23 mouse cellular contexts compared by ENCODE assay signal in the genomic region with DNA sequence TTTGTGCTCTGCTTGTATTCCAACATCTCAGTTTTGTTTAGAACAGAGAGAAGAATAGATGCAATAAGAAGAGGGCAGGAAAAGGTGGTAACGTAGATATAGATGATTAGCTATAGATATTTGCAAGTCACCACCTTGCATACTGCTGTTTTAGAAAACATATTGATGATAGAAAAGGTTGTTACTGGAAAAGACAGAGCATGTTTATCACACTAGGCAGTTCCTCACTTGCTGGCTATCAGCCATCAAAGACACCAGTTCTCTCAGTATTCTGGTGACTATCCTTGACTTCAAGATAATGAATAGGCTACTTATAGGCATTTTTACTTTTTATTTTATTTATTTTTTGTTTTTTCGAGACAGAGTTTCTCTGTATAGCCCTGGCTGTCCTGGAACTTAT.
A peak's percentile ranks its signal among the peaks of the same experiment; 100 is the strongest.
DNase-seq lines count a peak whose midpoint lies in the region; ATAC-seq and TF ChIP-seq lines count a peak whose summit lies in the region.
"Had no signal": no experiment of that assay in that cellular context is flagged by ENCODE, and none has a peak within 500 bp of the region (broad histone marks: within the 10 kb centered on the region; RNA-seq: fewer than 3 reads in every experiment).

No protein-coding gene starts in this region.

- no peak overlapping the region for H3K9ac ChIP-seq in liver, embryonic 13.5 days
- H3K9ac ChIP-seq in liver, postnatal 0 days (replicated peaks), result no peak overlapping the region
- no peak overlapping the region for H3K9ac ChIP-seq in hindbrain, embryonic 13.5 days
- H3K9ac ChIP-seq: embryonic facial prominence, embryonic 13.5 days; heart, embryonic 15.5 days; hindbrain, embryonic 15.5 days had no signal

- peak; percentile 88 for TF ChIP-seq EP300 in liver, postnatal 0 days (IDR thresholded peaks at IDR 0.05; ENCODE audit: low read depth)

- no peaks in the 10 kb centered on the region for H3K36me3 ChIP-seq in G1E (replicated peaks)
- no peaks in the 10 kb centered on the region for H3K36me3 ChIP-seq in liver, embryonic 13.5 days
- H3K36me3 ChIP-seq in liver, postnatal 0 days (replicated peaks; ENCODE audit: insufficient read depth, low read length), result no peaks in the 10 kb centered on the region
- H3K36me3 ChIP-seq in hindbrain, embryonic 13.5 days, result no peaks in the 10 kb centered on the region
- H3K36me3 ChIP-seq: embryonic facial prominence, embryonic 13.5 days; forebrain, embryonic 10.5 days; heart, embryonic 15.5 days; hindbrain, embryonic 10.5 days; hindbrain, embryonic 15.5 days had no signal

- H3K4me2 ChIP-seq in liver, embryonic 13.5 days, result no peak overlapping the region
- no peak overlapping the region for H3K4me2 ChIP-seq in liver, postnatal 0 days (ENCODE audit: low read depth, low read length)
- no peak overlapping the region for H3K4me2 ChIP-seq in hindbrain, embryonic 13.5 days
- H3K4me2 ChIP-seq: embryonic facial prominence, embryonic 13.5 days; heart, embryonic 11.5 days; heart, embryonic 15.5 days; hindbrain, embryonic 15.5 days had no signal

- H3K27me3 ChIP-seq in G1E (ENCODE audit: insufficient read depth, low read length), result no peaks in the 10 kb centered on the region
- no peaks in the 10 kb centered on the region for H3K27me3 ChIP-seq in liver, embryonic 13.5 days
- no peaks in the 10 kb centered on the region for H3K27me3 ChIP-seq in liver, postnatal 0 days (ENCODE audit: insufficient read depth, low read length)
- no peaks in the 10 kb centered on the region for H3K27me3 ChIP-seq in hindbrain, embryonic 13.5 days
- H3K27me3 ChIP-seq: embryonic facial prominence, embryonic 13.5 days; heart, embryonic 15.5 days; hindbrain, embryonic 15.5 days had no signal

- no peak for TF ChIP-seq CTCF in G1E (IDR thresholded peaks at IDR 0.05; ENCODE audit: low read depth, low read length)
- TF ChIP-seq CTCF in liver, postnatal 0 days (IDR thresholded peaks at IDR 0.05; ENCODE audit: low read depth), result no peak

- no peak overlapping the region for H3K4me3 ChIP-seq in G1E (ENCODE audit: low read depth, low read length)
- H3K4me3 ChIP-seq in liver, embryonic 13.5 days (replicated peaks), result no peak overlapping the region
- no peak overlapping the region for H3K4me3 ChIP-seq in liver, postnatal 0 days (ENCODE audit: low read depth, low read length)
- no peak overlapping the region for H3K4me3 ChIP-seq in hindbrain, embryonic 13.5 days
- H3K4me3 ChIP-seq: embryonic facial prominence, embryonic 13.5 days; forebrain, embryonic 10.5 days; heart, adult 2 months; heart, embryonic 15.5 days; hindbrain, embryonic 10.5 days; hindbrain, embryonic 15.5 days had no signal

- peak; percentile 41 for DNase-seq in G1E (ENCODE audit: low spot score)
- DNase-seq in c-Kit-positive CD71-positive TER-119-positive erythroid progenitor cells, embryonic 14.5 days (ENCODE audit: low spot score), result peak; percentile 20
- peak; percentile 10 for DNase-seq in liver, embryonic 13.5 days
- no peak for DNase-seq in liver, postnatal 0 days
- DNase-seq in ovary, postnatal 10 days (ENCODE audit: low spot score), result no peak
- DNase-seq in heart, postnatal 25 days (ENCODE audit: low spot score), result no peak
- DNase-seq in urinary bladder, postnatal 4 days (ENCODE audit: low spot score in 2 of 2), result no peak
- DNase-seq: adrenal gland, adult 8-10 months; adrenal gland, postnatal 36 days; cerebellum, adult 18-20 months; cerebellum, adult 9-11 months; cerebellum, postnatal 36 days; gastrocnemius, postnatal 10 days; heart, adult 2 months; heart, postnatal 14 days had no signal

- peaks cover 40% of the 10 kb centered on the region for H3K4me1 ChIP-seq in G1E (ENCODE audit: insufficient read depth, low read depth, low read length)
- peaks cover 8% of the 10 kb centered on the region for H3K4me1 ChIP-seq in liver, embryonic 13.5 days (replicated peaks)
- H3K4me1 ChIP-seq in liver, postnatal 0 days (ENCODE audit: insufficient read depth), result no peaks in the 10 kb centered on the region
- H3K4me1 ChIP-seq in hindbrain, embryonic 13.5 days (replicated peaks), result no peaks in the 10 kb centered on the region
- H3K4me1 ChIP-seq: embryonic facial prominence, embryonic 13.5 days; forebrain, embryonic 10.5 days; heart, embryonic 15.5 days; hindbrain, embryonic 10.5 days; hindbrain, embryonic 15.5 days had no signal

- no peaks in the 10 kb centered on the region for H3K9me3 ChIP-seq in G1E (replicated peaks)
- no peaks in the 10 kb centered on the region for H3K9me3 ChIP-seq in liver, embryonic 13.5 days (replicated peaks)
- no peaks in the 10 kb centered on the region for H3K9me3 ChIP-seq in liver, postnatal 0 days (ENCODE audit: low read length)
- no peaks in the 10 kb centered on the region for H3K9me3 ChIP-seq in hindbrain, embryonic 13.5 days
- H3K9me3 ChIP-seq: embryonic facial prominence, embryonic 13.5 days; forebrain, embryonic 10.5 days; heart, embryonic 15.5 days; hindbrain, embryonic 10.5 days; hindbrain, embryonic 15.5 days had no signal

- 0 out of 2 replicates have a peak overlapping the region, but pooled peaks have one; percentile 30 for H3K27ac ChIP-seq in liver, embryonic 13.5 days
- no peak overlapping the region for H3K27ac ChIP-seq in liver, postnatal 0 days (ENCODE audit: low read depth)
- no peak overlapping the region for H3K27ac ChIP-seq in hindbrain, embryonic 13.5 days
- H3K27ac ChIP-seq: embryonic facial prominence, embryonic 13.5 days; forebrain, embryonic 10.5 days; heart, adult 2 months; heart, embryonic 15.5 days; hindbrain, embryonic 10.5 days; hindbrain, embryonic 15.5 days had no signal

- WGBS in liver, embryonic 13.5 days (ENCODE audit: insufficient replicate concordance), result 27% methylated on average over 2 of the region's 2 CpGs
- WGBS in liver, postnatal 0 days (ENCODE audit: insufficient replicate concordance), result 33% methylated on average over 2 of the region's 2 CpGs
- WGBS in hindbrain, embryonic 13.5 days, result 82% methylated on average over 2 of the region's 2 CpGs

- peak; percentile 86 for ATAC-seq in G1E (ENCODE audit: extremely low read depth, insufficient number of reproducible peaks, low FRiP score, poor library complexity, severe bottlenecking)
- ATAC-seq in liver, embryonic 13.5 days (ENCODE audit: low read depth), result peak; percentile 83
- ATAC-seq in liver, postnatal 0 days, result peak; percentile 65
- no peak for ATAC-seq in hindbrain, embryonic 13.5 days (ENCODE audit: low FRiP score)
- ATAC-seq: forebrain, embryonic 14.5 days had no signal

- intact Hi-C loops in heart, postnatal 25 days (cut with DNase I), result no loop called here

Comparison
In these comparisons a context has a peak if more than half of its experiments do, and no peak if none do; other contexts are left out.
1. DNase-seq: peak in G1E (single experiment), c-Kit-positive CD71-positive TER-119-positive erythroid progenitor cells, embryonic 14.5 days (single experiment) and liver, embryonic 13.5 days (single experiment); none in liver, postnatal 0 days (single experiment), ovary, postnatal 10 days (single experiment), heart, postnatal 25 days (single experiment) and urinary bladder, postnatal 4 days (0 of 2).